In the genomic region with DNA sequence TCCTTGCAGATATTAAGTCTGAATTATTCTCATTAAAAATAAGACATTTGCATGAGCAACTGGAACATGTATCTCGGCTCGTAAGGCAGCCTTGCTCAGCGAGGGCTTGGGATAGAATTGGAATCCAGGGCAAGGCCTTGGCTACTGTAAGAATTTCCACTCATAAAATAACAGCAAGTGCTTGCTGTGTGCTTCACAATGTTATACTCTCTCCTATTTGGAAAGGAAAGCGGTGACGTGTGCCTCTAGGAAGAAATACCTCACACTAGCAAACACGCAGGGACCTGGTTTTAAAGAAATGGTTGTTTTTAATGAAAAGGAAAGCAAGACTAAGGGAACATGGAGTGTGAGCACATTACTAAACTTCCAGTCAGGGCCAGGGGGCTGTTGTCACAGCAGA, we compare ENCODE assay signal across 22 mouse cellular contexts.
DNase-seq lines count a peak whose midpoint lies in the region; ATAC-seq and TF ChIP-seq lines count a peak whose summit lies in the region.
"Had no signal": no experiment of that assay in that cellular context is flagged by ENCODE, and none has a peak within 500 bp of the region (broad histone marks: within the 10 kb centered on the region; RNA-seq: fewer than 3 reads in every experiment).

No protein-coding gene starts in this region.

- no peak overlapping the region for H3K9ac ChIP-seq in limb, embryonic 13.5 days
- H3K9ac ChIP-seq in limb, embryonic 14.5 days (ENCODE audit: low read depth, low read length, severe bottlenecking): no peak overlapping the region
- H3K9ac ChIP-seq: embryonic facial prominence, embryonic 13.5 days; embryonic facial prominence, embryonic 15.5 days; forebrain, embryonic 12.5 days had no signal

- no peaks in the 10 kb centered on the region for H3K9me3 ChIP-seq in limb, embryonic 13.5 days
- no peaks in the 10 kb centered on the region for H3K9me3 ChIP-seq in limb, embryonic 14.5 days (ENCODE audit: control insufficient read depth, low read length)
- H3K9me3 ChIP-seq: embryonic facial prominence, embryonic 13.5 days; embryonic facial prominence, embryonic 15.5 days; forebrain, embryonic 10.5 days; forebrain, embryonic 12.5 days had no signal

- H3K4me2 ChIP-seq in limb, embryonic 13.5 days (replicated peaks): no peak overlapping the region
- no peak overlapping the region for H3K4me2 ChIP-seq in limb, embryonic 14.5 days (replicated peaks; ENCODE audit: low read depth, low read length, severe bottlenecking)
- H3K4me2 ChIP-seq: embryonic facial prominence, embryonic 13.5 days; embryonic facial prominence, embryonic 15.5 days; forebrain, embryonic 12.5 days had no signal

- 60% methylated on average over 6 of the region's 6 CpGs for WGBS in limb, embryonic 13.5 days
- 53% methylated on average over 6 of the region's 6 CpGs for WGBS in limb, embryonic 14.5 days

- no peak for TF ChIP-seq CTCF in layer of hippocampus, adult 2 months (conservative IDR thresholded peaks at IDR 0.05)

- H3K27ac ChIP-seq in layer of hippocampus, adult 2 months: peak overlapping the region; percentile 47; the same call in 1 of the 2 replicates
- H3K27ac ChIP-seq in limb, embryonic 13.5 days: peak overlapping the region; percentile 29; the same call in 1 of the 2 replicates
- H3K27ac ChIP-seq in limb, embryonic 14.5 days (replicated peaks; ENCODE audit: low read depth, low read length): peak overlapping the region; percentile 45
- H3K27ac ChIP-seq: embryonic facial prominence, embryonic 13.5 days; embryonic facial prominence, embryonic 15.5 days; forebrain, embryonic 10.5 days; forebrain, embryonic 12.5 days had no signal

- TF ChIP-seq POLR2A in limb, embryonic 14.5 days (IDR thresholded peaks at IDR 0.05; ENCODE audit: borderline replicate concordance, extremely low read depth, insufficient read depth, insufficient read length): no peak

- H3K4me3 ChIP-seq in layer of hippocampus, adult 2 months: no peak overlapping the region
- no peak overlapping the region for H3K4me3 ChIP-seq in limb, embryonic 13.5 days
- no peak overlapping the region for H3K4me3 ChIP-seq in limb, embryonic 14.5 days (replicated peaks; ENCODE audit: low read length)
- H3K4me3 ChIP-seq: embryonic facial prominence, embryonic 13.5 days; embryonic facial prominence, embryonic 15.5 days; erythroblast, embryonic 14.5 days; forebrain, embryonic 10.5 days; forebrain, embryonic 12.5 days had no signal

- DNase-seq in layer of hippocampus, adult 2 months (ENCODE audit: low spot score in 2 of 2): no peak
- DNase-seq in layer of hippocampus, postnatal 10 days (ENCODE audit: low spot score in 2 of 2): no peak
- DNase-seq in limb, embryonic 14.5 days (ENCODE audit: low spot score): peak; percentile 58
- no peak for DNase-seq in left cerebral cortex, adult 18-20 months (ENCODE audit: low spot score in 2 of 2)
- no peak for DNase-seq in lung, postnatal 10 days
- DNase-seq: adrenal gland, adult 2 months; adrenal gland, postnatal 10 days; adrenal gland, postnatal 25 days; cerebellum, adult 11 months; cerebellum, adult 18-20 months; cerebellum, adult 8-10 months; cerebellum, adult 9-11 months; cerebellum, postnatal 14 days; cerebellum, postnatal 36 days; embryo, embryonic 11 days had no signal

- H3K27me3 ChIP-seq in limb, embryonic 13.5 days: no peaks in the 10 kb centered on the region
- H3K27me3 ChIP-seq in limb, embryonic 14.5 days (ENCODE audit: control insufficient read depth, insufficient read depth, low read length): no peaks in the 10 kb centered on the region
- H3K27me3 ChIP-seq: embryonic facial prominence, embryonic 13.5 days; embryonic facial prominence, embryonic 15.5 days; forebrain, embryonic 12.5 days had no signal

- H3K36me3 ChIP-seq in limb, embryonic 13.5 days: no peaks in the 10 kb centered on the region
- no peaks in the 10 kb centered on the region for H3K36me3 ChIP-seq in limb, embryonic 14.5 days (ENCODE audit: control insufficient read depth, insufficient read depth, low read length)
- H3K36me3 ChIP-seq: embryonic facial prominence, embryonic 13.5 days; embryonic facial prominence, embryonic 15.5 days; forebrain, embryonic 10.5 days; forebrain, embryonic 12.5 days had no signal

- ATAC-seq in limb, embryonic 13.5 days (ENCODE audit: low FRiP score, low read depth): peak; percentile 64
- peak; percentile 85 for ATAC-seq in limb, embryonic 14.5 days (ENCODE audit: low FRiP score, low read depth)
- ATAC-seq: forebrain, embryonic 14.5 days had no signal

- peaks cover 16% of the 10 kb centered on the region for H3K4me1 ChIP-seq in limb, embryonic 13.5 days
- H3K4me1 ChIP-seq in limb, embryonic 14.5 days (ENCODE audit: control insufficient read depth, insufficient read depth, low read length): peaks cover 10% of the 10 kb centered on the region
